Mouse (Mus musculus) lung, embryonic 14.5 days (tissue): ENCODE data around the gene Clec16a. TPM values are rescaled to one million over a fixed set of nuclear protein-coding genes. Genes with fewer than 3 reads are reported as not detected.

Source experiments
- ATAC-seq: fragments of 200-750 bp; cut with Nextera tagmentation; 2 replicates; pipeline ENCODE4 v1.8.0; 2017; ENCODE audit warnings: mild to moderate bottlenecking, moderate TSS enrichment, moderate library complexity; ENCODE audit not compliant: insufficient read depth
- DNase-seq: peaks from one replicate; pipeline ENCODE4 v3.0.0-alpha.2; 2015
- H3K27ac ChIP-seq: fragments of 300-500 bp; sonication (generic); 2 replicates; pipeline ENCODE4 v1.5.1; 2014; ENCODE audit warnings: low read depth, mild to moderate bottlenecking, moderate library complexity
- H3K27me3 ChIP-seq: fragments of 300-500 bp; sonication (generic); 2 replicates; pipeline ENCODE4 v1.6.1; 2014; ENCODE audit warnings: low read length, control low read depth; ENCODE audit not compliant: insufficient read depth
- H3K36me3 ChIP-seq: fragments of 300-500 bp; sonication (generic); 2 replicates; pipeline ENCODE4 v1.6.1; 2014; ENCODE audit warnings: control low read depth; ENCODE audit not compliant: insufficient read depth
- H3K4me1 ChIP-seq: fragments of 300-500 bp; sonication (generic); 2 replicates; pipeline ENCODE4 v1.6.1; 2014; ENCODE audit warnings: antibody characterized with exemption, control low read depth; ENCODE audit not compliant: insufficient read depth
- H3K4me2 ChIP-seq: fragments of 300-500 bp; sonication (generic); 2 replicates; pipeline ENCODE4 v1.6.1; 2014; ENCODE audit warnings: mild to moderate bottlenecking
- H3K4me3 ChIP-seq: fragments of 300-500 bp; sonication (generic); 2 replicates; pipeline ENCODE4 v1.5.1; 2014; ENCODE audit warnings: low read depth, low read length
- H3K9ac ChIP-seq: fragments of 300-500 bp; sonication (generic); 2 replicates; pipeline ENCODE4 v1.6.1; 2014
- H3K9me3 ChIP-seq: fragments of 300-500 bp; sonication (generic); 2 replicates; pipeline ENCODE4 v1.6.1; 2016; ENCODE audit warnings: low read depth, low read length, control low read depth
- CTCF ChIP-seq: IDR thresholded peaks from 2 replicates; pipeline ENCODE4 v1.5.1; 2016; ENCODE audit warnings: antibody characterized with exemption, low read depth
- WGBS: fragments of 180-500 bp; shearing (Covaris S2); extraction: QIAGEN DNeasy Blood & Tissue Kit; methylation state at CpG from one replicate; pipeline ENCODE4 v1.1.7; 2014; 5-methylcytosine and 5-hydroxymethylcytosine counted together
- polyA plus RNA-seq: library from polyadenylated mRNA; unstranded; fragments of >200 nt; fragmentation: Nextera tagmentation; extraction: Ambion mirVana; gene quantifications from 2 replicates; pipeline ENCODE4 v1.2.1, GENCODE M21; 2014

Gene Clec16a
- polyA plus RNA-seq, 1 experiment from 2014 or later = 27.4 TPM

- Histone ChIP-seq H3K27me3 (no peaks in the 10 kb centered on the region), H3K4me1 (no peaks in the 10 kb centered on the region), H3K4me2 (no peak overlapping the region), H3K4me3 (no peak overlapping the region), H3K36me3 (peaks cover 29% of the 10 kb centered on the region), H3K9me3 (no peaks in the 10 kb centered on the region), H3K9ac (no peak overlapping the region), H3K27ac (no peak overlapping the region)
- ATAC-seq (no peak), DNase-seq (no peak)
- no peak for TF ChIP-seq CTCF
- WGBS = 72% methylated on average over 7 of the region's 7 CpGs
Observed at GRCm38 (mm10) chr16:10534567-10534966, 10.6 kb upstream of the Clec16a start.

GRCm38 (mm10) chr16:10536323-10536722 lies 8.8 kb upstream of the Clec16a start:
- 69% methylated on average over 5 of the region's 5 CpGs for WGBS
- Histone ChIP-seq H3K36me3 (peaks cover 20% of the 10 kb centered on the region), H3K4me1 (peaks cover 5% of the 10 kb centered on the region; the same call in 1 of the 2 replicates), H3K4me3 (no peak overlapping the region), H3K27ac (no peak overlapping the region), H3K4me2 (no peak overlapping the region), H3K9ac (no peak overlapping the region), H3K9me3 (no peaks in the 10 kb centered on the region), H3K27me3 (no peaks in the 10 kb centered on the region)
- TF ChIP-seq CTCF = no peak
- DNase-seq (no peak), ATAC-seq (no peak)

DNA sequence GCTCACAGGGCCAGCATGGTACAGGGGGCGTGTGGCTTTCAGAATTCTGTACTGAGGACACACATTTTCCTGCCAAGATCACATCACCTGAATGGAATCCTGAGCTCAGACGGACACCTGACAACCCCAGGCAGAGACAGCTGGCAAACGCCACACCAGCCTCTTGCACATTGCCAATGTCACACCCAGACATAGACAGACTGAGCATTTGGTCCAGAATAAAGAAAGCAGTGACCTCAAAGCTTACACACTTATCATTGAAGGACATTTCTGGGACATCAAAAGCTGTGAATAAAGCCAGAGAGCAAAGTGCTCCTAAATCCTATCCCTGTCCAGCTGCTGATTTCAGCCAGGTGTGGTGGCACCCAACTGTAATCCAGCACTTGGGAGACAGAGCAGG lies 8.2 kb upstream of the Clec16a start:
- Histone ChIP-seq H3K9me3 (no peaks in the 10 kb centered on the region), H3K27ac (no peak overlapping the region), H3K27me3 (no peaks in the 10 kb centered on the region), H3K4me2 (no peak overlapping the region), H3K4me3 (no peak overlapping the region), H3K9ac (no peak overlapping the region), H3K4me1 (peaks cover 5% of the 10 kb centered on the region; the same call in 1 of the 2 replicates), H3K36me3 (peaks cover 14% of the 10 kb centered on the region)
- ATAC-seq = no peak
- WGBS = 75% methylated on average over 3 of the region's 3 CpGs
- no peak for TF ChIP-seq CTCF
- no peak for DNase-seq

DNA sequence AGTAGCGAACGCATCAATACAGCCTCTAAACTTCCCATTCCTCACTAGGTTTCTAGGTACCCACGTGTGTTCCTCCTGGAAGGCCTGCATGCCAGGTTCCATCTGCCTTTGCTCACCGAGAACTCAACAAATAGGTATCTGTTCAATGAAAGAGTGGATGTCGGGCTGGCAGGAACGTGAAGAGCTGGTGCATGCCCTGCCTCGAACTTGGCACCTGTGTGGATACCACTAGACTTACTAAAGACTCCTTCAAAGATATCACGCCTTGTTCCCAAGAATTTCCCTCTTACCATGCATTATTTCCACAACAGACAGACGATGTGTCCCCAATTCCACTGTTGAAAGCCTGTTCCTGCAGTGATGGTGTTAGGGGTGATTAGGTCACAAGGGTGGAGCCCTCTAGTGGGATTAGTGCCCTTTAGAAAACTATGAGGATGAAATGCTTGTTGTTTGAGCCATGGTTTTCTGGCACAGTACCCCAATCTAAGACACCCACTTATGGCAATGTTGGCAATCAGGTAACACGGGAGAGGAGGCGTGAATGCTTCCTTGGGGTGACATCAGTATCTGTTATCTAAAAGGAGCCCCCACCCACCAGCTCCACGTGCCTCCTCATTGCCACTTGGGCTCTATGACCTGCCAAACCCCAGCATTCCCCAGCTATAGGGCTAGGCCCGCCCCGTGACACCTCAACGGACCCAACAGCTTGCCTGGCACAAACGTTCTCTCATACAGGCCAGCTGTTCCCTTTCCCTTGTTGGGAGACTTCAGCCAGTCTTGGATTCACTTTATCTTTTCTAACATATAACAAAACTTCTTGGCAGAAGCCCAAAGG lies 4.2 kb upstream of the Clec16a start:
- H3K27me3 ChIP-seq = no peaks in the 10 kb centered on the region
- peak overlapping the region; percentile 83 for H3K4me3 ChIP-seq
- no peaks in the 10 kb centered on the region for H3K9me3 ChIP-seq
- peak; percentile 65 for DNase-seq
- H3K27ac ChIP-seq = peak overlapping the region; percentile 21; the same call in 1 of the 2 replicates
- H3K9ac ChIP-seq = peak overlapping the region; percentile 86
- peak overlapping the region; percentile 94 for H3K4me2 ChIP-seq
- 52% methylated on average over 16 of the region's 16 CpGs for WGBS
- ATAC-seq = no peak
- peaks cover 5% of the 10 kb centered on the region; the same call in 1 of the 2 replicates for H3K36me3 ChIP-seq
- peaks cover 5% of the 10 kb centered on the region; the same call in 1 of the 2 replicates for H3K4me1 ChIP-seq
- TF ChIP-seq CTCF = no peak

- DNase-seq (peak; percentile 79), ATAC-seq (no peak)
- no peaks in the 10 kb centered on the region for H3K9me3 ChIP-seq
- peaks cover 3% of the 10 kb centered on the region; the same call in 1 of the 2 replicates for H3K36me3 ChIP-seq
- H3K9ac ChIP-seq = peak overlapping the region; percentile 86
- H3K4me3 ChIP-seq = peak overlapping the region; percentile 83
- no peaks in the 10 kb centered on the region for H3K27me3 ChIP-seq
- peak overlapping the region; percentile 94 for H3K4me2 ChIP-seq
- peak overlapping the region; percentile 88; the same call in 1 of the 2 replicates for H3K27ac ChIP-seq
- peaks cover 10% of the 10 kb centered on the region for H3K4me1 ChIP-seq
- WGBS = 5% methylated on average over 7 of the region's 7 CpGs
- TF ChIP-seq CTCF = no peak
Observed at GRCm38 (mm10) chr16:10541598-10541930, 3.6 kb upstream of the Clec16a start.

- H3K9ac ChIP-seq = peak overlapping the region; percentile 86
- H3K9me3 ChIP-seq = no peaks in the 10 kb centered on the region
- peak overlapping the region; percentile 94 for H3K4me2 ChIP-seq
- no peak for TF ChIP-seq CTCF
- ATAC-seq = peak; percentile 11
- H3K36me3 ChIP-seq = peaks cover 3% of the 10 kb centered on the region; the same call in 1 of the 2 replicates
- peak overlapping the region; percentile 83 for H3K4me3 ChIP-seq
- H3K27ac ChIP-seq = peak overlapping the region; percentile 88
- H3K4me1 ChIP-seq = peaks cover 10% of the 10 kb centered on the region
- no peaks in the 10 kb centered on the region for H3K27me3 ChIP-seq
- DNase-seq = peak; percentile 47
- WGBS = 2% methylated on average over 22 of the region's 22 CpGs
Observed at GRCm38 (mm10) chr16:10542266-10542665, 2.9 kb upstream of the Clec16a start.

- peak within 1 kb of the TSS; percentile 94 for H3K4me2 ChIP-seq
- H3K4me1 ChIP-seq = peaks cover 10% of the 10 kb centered on the region
- peak; percentile 14; the same call in 1 of the 2 replicates for TF ChIP-seq CTCF
- H3K4me3 ChIP-seq = peak within 1 kb of the TSS; percentile 83
- no peaks in the 10 kb centered on the region for H3K27me3 ChIP-seq
- H3K36me3 ChIP-seq = peaks cover 3% of the 10 kb centered on the region; the same call in 1 of the 2 replicates
- H3K9ac ChIP-seq = peak within 1 kb of the TSS; percentile 86
- H3K27ac ChIP-seq = peak within 1 kb of the TSS; percentile 88
- under 1% methylated on average over 58 of the region's 61 CpGs for WGBS
- peak; percentile 99 for DNase-seq
- H3K9me3 ChIP-seq = no peaks in the 10 kb centered on the region
- peak; percentile 94 for ATAC-seq
Observed at GRCm38 (mm10) chr16:10542698-10543365, 2.3 kb upstream of the Clec16a start, which contains the start of gene Dexi. Gene Dexi (minus strand): TSS chr16:10543054.
